Mouse (Mus musculus) splenic B cell, adult 2 months (primary cell): ENCODE data around the gene Wnt9b.

ENCODE experiments used
- DNase-seq: peaks from one replicate; pipeline ENCODE4 v3.0.0-alpha.2; 2011; ENCODE audit warnings: low read depth, low spot score
- H3K27me3 ChIP-seq: 2 replicates; pipeline ENCODE4 v1.6.1; 2012; ENCODE audit warnings: mild to moderate bottlenecking, low read length, moderate library complexity, mixed read lengths; ENCODE audit not compliant: control insufficient read depth, poor library complexity, insufficient read depth, severe bottlenecking
- H3K36me3 ChIP-seq: 2 replicates; pipeline ENCODE4 v1.6.1; 2012; ENCODE audit warnings: mild to moderate bottlenecking, low read length, moderate library complexity, mixed read lengths; ENCODE audit not compliant: control insufficient read depth, poor library complexity, insufficient read depth, severe bottlenecking

Gene Wnt9b

GRCm38 (mm10) chr11:103711851-103712587 is 37.6 kb downstream of the Wnt9b start:
- no peak for DNase-seq
- Histone ChIP-seq H3K27me3 (no peaks in the 10 kb centered on the region), H3K36me3 (no peaks in the 10 kb centered on the region)

DNA sequence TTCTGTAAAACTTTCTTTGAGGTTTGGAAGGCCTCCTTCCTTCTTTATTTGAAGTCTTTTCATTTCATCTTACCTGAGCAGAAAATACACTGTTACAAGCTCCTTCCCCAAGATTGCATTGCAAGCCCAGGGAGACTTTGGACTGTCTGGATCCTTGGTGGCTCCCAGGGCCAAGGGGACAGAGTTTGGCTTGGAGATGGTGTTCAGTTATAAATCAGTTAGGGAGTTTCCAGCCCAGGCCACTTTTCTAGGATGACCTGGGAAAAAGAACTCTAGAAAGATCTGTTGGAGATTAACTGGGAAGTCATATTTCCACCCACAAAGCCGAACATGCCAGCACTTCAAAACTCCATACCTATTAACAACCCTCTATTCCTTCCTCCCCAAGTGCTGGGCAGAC is 39.6 kb downstream of the Wnt9b start:
- no peaks in the 10 kb centered on the region for H3K36me3 ChIP-seq
- H3K27me3 ChIP-seq: no peaks in the 10 kb centered on the region
- DNase-seq: no peak

DNA sequence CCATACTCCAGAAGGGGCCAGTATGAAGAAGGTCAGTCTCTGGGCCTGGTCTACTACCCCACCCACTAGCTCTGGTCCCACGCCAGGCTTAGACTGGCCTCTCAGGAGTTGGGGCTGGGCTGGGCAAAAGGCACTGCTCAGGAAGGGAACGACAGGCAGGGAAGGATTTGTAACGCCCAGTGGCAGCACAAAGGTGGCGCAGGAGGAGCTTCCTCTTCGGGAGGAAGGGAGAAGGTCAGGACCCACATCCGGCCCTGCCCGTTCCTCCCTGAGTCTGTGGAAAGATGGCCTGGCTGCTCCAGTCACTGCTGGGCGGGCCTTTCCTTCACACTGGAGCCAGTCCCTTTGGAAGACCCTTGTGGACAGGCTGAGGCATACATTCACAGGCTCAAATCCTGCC is 42.6 kb downstream of the Wnt9b start:
- Histone ChIP-seq H3K36me3 (no peaks in the 10 kb centered on the region), H3K27me3 (no peaks in the 10 kb centered on the region)
- no peak for DNase-seq

DNA sequence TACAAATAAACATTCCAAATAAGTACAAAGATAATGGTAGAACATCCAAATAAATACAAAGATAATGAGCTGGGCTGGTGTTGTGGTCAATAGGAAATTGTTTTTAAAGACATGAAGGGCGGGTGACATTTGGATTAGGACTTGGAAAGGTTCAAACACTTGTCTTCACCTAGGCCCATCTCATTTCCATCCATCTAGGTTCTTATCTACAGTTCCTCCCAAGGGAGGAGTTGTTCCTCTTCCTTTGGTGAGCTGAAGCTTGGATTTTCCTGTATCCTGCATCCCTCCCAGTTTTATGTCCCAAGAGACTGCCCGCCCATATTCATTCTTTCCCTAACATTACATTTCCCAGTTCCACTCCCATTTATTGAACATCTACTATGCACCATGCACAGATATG is 51.4 kb downstream of the Wnt9b start:
- DNase-seq: no peak
- Histone ChIP-seq H3K27me3 (no peaks in the 10 kb centered on the region), H3K36me3 (peaks cover 2% of the 10 kb centered on the region; the same call in 1 of the 2 replicates)

GRCm38 (mm10) chr11:103697565-103698176 is 52.0 kb downstream of the Wnt9b start, which contains the start of gene Gosr2:
TSS of gene Gosr2 (minus strand) at chr11:103697898.
- peaks cover 2% of the 10 kb centered on the region; the same call in 1 of the 2 replicates for H3K36me3 ChIP-seq
- no peaks in the 10 kb centered on the region for H3K27me3 ChIP-seq
- peak; percentile 92 for DNase-seq

GRCm38 (mm10) chr11:103696851-103697564 is 52.6 kb downstream of the Wnt9b start:
- peaks cover 2% of the 10 kb centered on the region; the same call in 1 of the 2 replicates for H3K36me3 ChIP-seq
- H3K27me3 ChIP-seq: no peaks in the 10 kb centered on the region

DNA sequence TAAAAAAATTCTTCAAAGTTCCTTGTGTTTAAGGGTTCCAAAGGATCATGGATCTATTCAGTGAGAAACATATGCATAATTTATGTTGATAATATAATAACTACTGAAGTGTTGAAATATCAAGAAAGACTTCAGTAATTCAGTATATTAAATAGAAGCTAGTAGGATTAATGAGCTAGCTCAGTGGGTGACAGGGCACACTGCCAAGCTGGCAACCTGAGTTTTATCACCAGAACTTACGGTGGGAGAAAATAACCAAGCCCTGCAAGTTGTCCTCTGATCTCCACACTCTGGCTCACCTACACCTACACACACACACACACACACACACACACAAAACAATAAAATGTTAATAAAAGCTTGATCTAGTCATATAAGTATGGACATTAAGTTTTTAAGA is 56.4 kb downstream of the Wnt9b start:
- peaks cover 4% of the 10 kb centered on the region; the same call in 1 of the 2 replicates for H3K36me3 ChIP-seq
- DNase-seq: no peak
- no peaks in the 10 kb centered on the region for H3K27me3 ChIP-seq

More at GRCm38 (mm10) chr11:103696851-103697564, 52.6 kb downstream of the Wnt9b start:
- DNase-seq: no peak

GRCm38 (mm10) chr11:103691036-103691435 is 58.6 kb downstream of the Wnt9b start:
- H3K36me3 ChIP-seq: peaks cover 9% of the 10 kb centered on the region
- no peaks in the 10 kb centered on the region for H3K27me3 ChIP-seq
- DNase-seq: no peak

DNA sequence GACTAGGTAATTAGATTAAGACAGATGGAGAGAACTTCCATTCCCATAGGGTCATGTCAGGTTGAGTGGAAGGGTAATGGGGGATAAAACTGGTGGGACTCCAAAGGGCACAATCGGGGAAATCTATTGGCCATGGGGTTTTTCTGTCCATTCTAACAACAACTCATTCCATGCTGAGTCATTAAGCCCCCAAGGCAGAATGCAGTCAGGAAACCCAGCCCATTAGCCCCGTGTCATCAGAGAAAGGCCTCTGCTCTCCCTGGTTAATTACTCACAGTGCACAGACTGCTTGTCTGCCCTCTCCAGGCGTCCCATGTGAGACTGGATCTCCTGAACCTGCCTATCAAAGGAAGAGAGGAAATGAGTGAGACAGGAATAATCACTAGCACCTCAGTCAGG is 60.6 kb downstream of the Wnt9b start:
- DNase-seq: no peak
- Histone ChIP-seq H3K36me3 (peaks cover 9% of the 10 kb centered on the region), H3K27me3 (no peaks in the 10 kb centered on the region)

GRCm38 (mm10) chr11:103688271-103688979 is 61.2 kb downstream of the Wnt9b start:
- no peaks in the 10 kb centered on the region for H3K27me3 ChIP-seq
- no peak for DNase-seq

DNA sequence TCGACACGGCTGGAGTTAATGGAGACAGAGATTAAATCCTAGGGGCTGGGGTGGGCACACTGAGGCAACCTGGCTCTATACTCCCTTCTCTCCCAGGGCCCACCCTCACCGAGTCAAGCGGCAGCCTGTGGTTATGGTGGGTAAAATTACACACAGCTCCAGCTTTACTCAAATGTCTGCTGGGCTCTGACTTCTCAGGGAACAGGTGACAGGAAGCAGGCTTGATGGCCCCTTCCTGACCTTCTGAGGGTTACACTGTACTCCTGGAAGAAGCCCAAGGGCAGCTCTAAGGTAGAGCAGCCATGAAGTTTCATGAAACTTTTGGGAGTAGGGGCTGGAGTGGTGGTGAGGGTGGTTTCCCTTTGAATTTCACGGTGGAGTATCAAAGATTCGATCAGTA is 62.9 kb downstream of the Wnt9b start:
- Histone ChIP-seq H3K36me3 (peaks cover 21% of the 10 kb centered on the region), H3K27me3 (no peaks in the 10 kb centered on the region)
- DNase-seq: no peak

More at GRCm38 (mm10) chr11:103688271-103688979, 61.2 kb downstream of the Wnt9b start:
- H3K36me3 ChIP-seq: peaks cover 11% of the 10 kb centered on the region

DNA sequence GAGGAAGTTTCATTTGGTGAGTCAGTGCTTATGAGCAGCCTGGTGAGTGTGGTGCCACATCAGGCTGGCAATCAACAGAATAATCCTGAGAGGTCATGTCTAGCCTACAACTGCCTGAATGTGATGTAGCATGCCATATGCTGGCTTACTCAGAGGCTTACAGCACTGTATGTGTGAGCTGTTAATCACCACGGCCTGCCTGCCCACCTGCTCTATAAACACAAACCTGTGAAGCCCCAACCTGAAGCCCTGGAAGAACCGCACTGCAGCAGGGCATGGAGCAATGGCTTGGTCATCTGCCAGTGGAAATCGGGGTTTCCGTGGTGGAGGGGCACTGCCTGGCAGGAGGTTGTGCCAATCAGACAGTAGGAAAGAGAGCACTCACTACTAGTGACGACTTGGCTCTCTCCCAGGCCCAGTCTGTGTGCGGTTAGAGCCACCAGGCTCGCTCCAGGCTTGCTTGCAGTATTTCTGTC is 64.3 kb downstream of the Wnt9b start:
- Histone ChIP-seq H3K27me3 (no peaks in the 10 kb centered on the region), H3K36me3 (peaks cover 25% of the 10 kb centered on the region)
- no peak for DNase-seq

- Histone ChIP-seq H3K36me3 (peaks cover 24% of the 10 kb centered on the region), H3K27me3 (no peaks in the 10 kb centered on the region)
- DNase-seq: no peak
Measured at GRCm38 (mm10) chr11:103683667-103684334, 65.8 kb downstream of the Wnt9b start.
